Mouse (Mus musculus) cortical plate, adult 2 months (tissue): ENCODE results near the gene Emp1.

ENCODE experiments used
- CTCF ChIP-seq: fragments of 200-500 bp; IDR thresholded peaks from 2 replicates; pipeline ENCODE4 v1.5.1; 2011; ENCODE audit warnings: mild to moderate bottlenecking, control low read depth, low read length; ENCODE audit not compliant: insufficient read depth; ENCODE audit errors: extremely low read depth
- POLR2A ChIP-seq: fragments of 200-500 bp; IDR thresholded peaks from 2 replicates; pipeline ENCODE4 v1.6.1; 2011; ENCODE audit warnings: mild to moderate bottlenecking, low read length, control low read depth; ENCODE audit not compliant: insufficient read depth; ENCODE audit errors: extremely low read depth

DNA sequence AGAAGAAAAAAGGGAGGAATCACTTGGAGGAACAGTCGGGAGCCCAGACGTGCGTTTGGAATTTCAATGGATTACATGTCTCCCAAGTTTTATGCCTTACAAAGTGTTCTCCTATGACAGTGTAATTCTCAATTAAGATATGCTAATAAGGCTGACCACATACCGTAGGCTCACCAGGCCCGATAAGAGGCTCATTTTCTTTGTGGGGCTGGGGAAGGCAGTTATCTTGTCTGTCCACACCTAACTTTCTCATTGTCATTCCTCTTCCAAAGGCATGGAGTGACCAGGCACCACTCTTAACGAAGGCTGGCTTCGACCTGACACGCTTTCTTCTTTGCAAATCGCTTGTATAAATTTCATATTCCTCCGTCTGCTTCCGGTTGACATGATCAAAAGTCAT lies 42.7 kb downstream of the Emp1 start:
- TF ChIP-seq CTCF (no peak), POLR2A (no peak)
